Mouse (Mus musculus): ENCODE measurements around the gene Nudt21. TPM values are rescaled to one million over a fixed set of nuclear protein-coding genes. Genes with fewer than 3 reads are reported as not detected.

Gene Nudt21
- total RNA-seq, 2 experiments from 2014 or later: 21.8 to 24.1 TPM

Other genes starting within 250 kb of the Nudt21 start
- 10 to 100 TPM; 26.6 to 27.0 TPM for gene Gnao1, start 227.1 kb downstream of the Nudt21 start, total RNA-seq (2021)
- gene Amfr, start 24.2 kb downstream of the Nudt21 start, total RNA-seq (2021): 100 to 1,000 TPM; 124 to 131 TPM
- 10 to 100 TPM; 33.4 to 33.9 TPM for gene Ogfod1, start 167 bp upstream of the Nudt21 start, total RNA-seq (2021)
- gene Bbs2, start 61.9 kb upstream of the Nudt21 start, total RNA-seq (2021): 1 to 10 TPM; 7.9 to 8.4 TPM
- not detected for gene Mt4, start 100.2 kb upstream of the Nudt21 start, total RNA-seq (2021)
- 1 to 10 TPM; 1.9 to 4.1 TPM for gene Mt3, start 115.6 kb upstream of the Nudt21 start, total RNA-seq (2021)
- 100 to 1,000 TPM; 160 to 162 TPM for gene Mt2, start 135.6 kb upstream of the Nudt21 start, total RNA-seq (2021)
- 100 to 1,000 TPM; 482 to 504 TPM for gene Mt1, start 142.1 kb upstream of the Nudt21 start, total RNA-seq (2021)
- gene Nup93, start 177.5 kb upstream of the Nudt21 start, total RNA-seq (2021): 10 to 100 TPM; 15.1 to 15.2 TPM

Data from heart, postnatal 36 days (tissue).